Mouse (Mus musculus): ENCODE measurements around the gene Fam133b.

DNA sequence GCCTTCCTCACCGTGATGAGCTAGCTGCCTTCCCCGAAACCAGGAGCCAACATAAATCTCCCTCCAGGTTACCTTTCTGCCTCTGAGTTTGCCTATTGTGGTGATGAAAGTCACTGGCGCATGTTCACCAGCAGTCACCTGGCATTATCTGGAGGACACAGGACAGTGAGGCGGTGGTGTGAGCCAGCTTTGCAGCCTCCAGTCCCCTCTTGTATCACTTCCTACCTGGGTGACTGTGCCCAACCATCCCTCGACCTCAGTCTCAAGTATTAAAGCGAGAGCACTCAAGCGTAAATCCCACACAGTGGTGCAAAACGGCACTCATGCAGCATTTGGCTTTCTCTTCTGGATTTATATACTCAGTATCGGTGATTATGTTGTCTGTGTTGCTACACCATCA, 49.7 kb upstream of the Fam133b start:
- TF ChIP-seq CTCF (IDR thresholded peaks at IDR 0.05; ENCODE audit: extremely low read depth, insufficient read depth, low read length) (no peak), POLR2A (IDR thresholded peaks at IDR 0.05; ENCODE audit: extremely low read depth, insufficient read depth, low read length) (no peak)

All from cortical plate, adult 2 months (tissue).